Mouse (Mus musculus): ENCODE measurements around the gene Fbl. TPM values are rescaled to one million over a fixed set of nuclear protein-coding genes. Genes with fewer than 3 reads are reported as not detected.
A peak's percentile ranks its signal among the peaks of the same experiment; 100 is the strongest.
"Not testable (repeated sequence)": the region's sequence is repeated elsewhere in the genome, so short reads cannot be mapped to it uniquely, and the experiment has no call there.

The Fbl gene
- polyA plus RNA-seq (2012; rRNA removed), result 15.7 and 26.6 TPM in 2 replicates

DNA sequence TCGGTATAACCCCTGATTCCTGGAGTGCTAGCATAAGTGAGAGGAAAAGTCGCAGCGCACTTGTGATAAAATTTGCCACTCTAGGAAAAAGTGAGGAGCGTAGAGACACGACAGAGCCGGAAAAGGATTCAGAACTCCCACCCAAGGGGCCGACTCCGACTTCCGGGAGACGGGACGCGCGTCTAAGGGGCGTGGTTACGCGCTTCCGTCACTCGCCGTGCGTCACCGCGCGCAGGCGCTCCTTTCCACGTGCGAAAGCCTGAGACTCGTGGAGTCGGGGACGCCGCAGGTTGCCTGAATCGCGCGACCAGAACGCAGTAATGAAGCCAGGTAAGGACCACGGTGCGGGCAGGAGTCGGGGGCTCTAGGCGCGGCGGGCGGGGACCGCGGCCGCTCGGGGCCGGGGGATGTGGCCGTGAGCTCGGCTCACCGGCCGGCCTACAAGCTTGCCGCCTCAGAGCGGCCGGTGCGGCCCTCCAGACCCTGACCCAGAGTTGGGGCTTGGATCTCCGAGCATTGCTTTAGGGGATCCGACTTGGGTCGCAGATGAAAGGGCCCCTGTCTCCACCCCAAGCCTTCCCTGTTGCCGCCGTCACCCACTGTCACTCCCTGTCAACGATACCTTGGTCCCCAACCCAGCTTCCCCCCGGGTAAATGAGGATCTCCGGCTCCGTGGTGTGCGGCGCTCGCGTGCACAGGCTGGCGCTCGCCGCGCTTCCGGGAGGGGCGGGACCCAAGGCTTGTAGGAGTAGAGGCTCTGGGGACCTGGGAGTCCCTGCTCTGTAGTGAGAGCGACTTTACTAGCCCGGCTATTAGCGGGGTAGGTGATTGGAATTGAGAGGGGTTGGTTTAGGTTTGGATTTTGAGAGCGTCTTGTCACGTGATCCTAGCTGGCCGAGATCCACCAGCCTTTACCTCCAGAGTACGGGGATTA is at the start of gene Fbl:
Gene Fbl, plus strand, starts transcription at position 222 of the 934 bp plus-strand sequence.
- under 1% methylated on average over 80 of the region's 80 CpGs for WGBS
- Histone ChIP-seq H3K4me1 (ENCODE audit: control insufficient read depth, insufficient read depth, insufficient read length, low read length) (peaks cover 5% of the 10 kb centered on the region; the same call in 1 of the 2 replicates), H3K4me3 (ENCODE audit: low read depth, low read length) (peak within 1 kb of the TSS; percentile 89), H3K27me3 (ENCODE audit: control insufficient read depth, insufficient read depth, low read length) (no peaks in the 10 kb centered on the region), H3K36me3 (ENCODE audit: control insufficient read depth, insufficient read depth, low read length) (no peaks in the 10 kb centered on the region), H3K27ac (ENCODE audit: insufficient read depth, low read depth, low read length) (peak within 1 kb of the TSS; percentile 62)
- no peak for TF ChIP-seq CTCF (IDR thresholded peaks at IDR 0.05; ENCODE audit: extremely low read depth, insufficient read length, insufficient replicate concordance, low read depth, low read length)
- TF ChIP-seq POLR2A (IDR thresholded peaks at IDR 0.05; ENCODE audit: low read depth, low read length), result peak; percentile 69

- Histone ChIP-seq H3K36me3 (ENCODE audit: control insufficient read depth, insufficient read depth, low read length) (no peaks in the 10 kb centered on the region), H3K27me3 (ENCODE audit: control insufficient read depth, insufficient read depth, low read length) (no peaks in the 10 kb centered on the region), H3K4me1 (ENCODE audit: control insufficient read depth, insufficient read depth, insufficient read length, low read length) (no peaks in the 10 kb centered on the region), H3K27ac (ENCODE audit: insufficient read depth, low read depth, low read length) (no peak within 1 kb of the TSS), H3K4me3 (ENCODE audit: low read depth, low read length) (no peak within 1 kb of the TSS)
- TF ChIP-seq CTCF (IDR thresholded peaks at IDR 0.05; ENCODE audit: extremely low read depth, insufficient read length, insufficient replicate concordance, low read depth, low read length) (no peak), POLR2A (IDR thresholded peaks at IDR 0.05; ENCODE audit: low read depth, low read length) (no peak)
- 42% methylated on average over 5 of the region's 5 CpGs for WGBS
These were observed 40.3 kb upstream of the Fbl start, which contains the start of gene 9530053A07Rik for GRCm38 (mm10) chr7:28129166-28129565. 9530053A07Rik (plus strand) TSS chr7:28129466.

DNA sequence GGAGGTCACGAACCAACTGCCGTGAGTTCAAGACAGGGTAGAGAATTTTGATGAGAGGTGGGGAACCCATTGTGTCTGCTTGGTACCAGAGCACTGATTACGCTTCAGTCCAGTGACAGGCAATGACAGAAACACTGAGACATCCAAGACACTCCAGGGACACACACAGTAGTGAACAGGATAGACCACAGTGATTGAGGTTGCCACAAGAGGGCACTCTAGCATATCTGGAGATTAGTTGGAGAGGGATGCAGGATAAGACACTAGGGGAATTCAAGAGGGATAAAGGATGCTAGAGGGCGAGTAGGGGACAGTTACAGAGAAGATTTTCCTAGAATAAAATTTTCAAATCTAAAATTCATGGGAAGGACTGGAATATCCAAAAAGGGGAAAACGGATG is 31.9 kb upstream of the Fbl start:
- Histone ChIP-seq H3K36me3 (ENCODE audit: control insufficient read depth, insufficient read depth, low read length) (no peaks in the 10 kb centered on the region), H3K4me3 (ENCODE audit: low read depth, low read length) (no peak overlapping the region), H3K27ac (ENCODE audit: insufficient read depth, low read depth, low read length) (no peak overlapping the region), H3K27me3 (ENCODE audit: control insufficient read depth, insufficient read depth, low read length) (no peaks in the 10 kb centered on the region), H3K4me1 (ENCODE audit: control insufficient read depth, insufficient read depth, insufficient read length, low read length) (no peaks in the 10 kb centered on the region)
- WGBS, result 47% methylated on average over 5 of the region's 5 CpGs
- no peak for TF ChIP-seq POLR2A (IDR thresholded peaks at IDR 0.05; ENCODE audit: low read depth, low read length)

- H3K4me3 ChIP-seq (ENCODE audit: low read depth, low read length), result no peak overlapping the region
- 10% methylated on average over 3 of the region's 3 CpGs for WGBS
- H3K27ac ChIP-seq (ENCODE audit: insufficient read depth, low read depth, low read length), result no peak overlapping the region
- no peaks in the 10 kb centered on the region for H3K4me1 ChIP-seq (ENCODE audit: control insufficient read depth, insufficient read depth, insufficient read length, low read length)
- H3K36me3 ChIP-seq (ENCODE audit: control insufficient read depth, insufficient read depth, low read length), result no peaks in the 10 kb centered on the region
- no peaks in the 10 kb centered on the region for H3K27me3 ChIP-seq (ENCODE audit: control insufficient read depth, insufficient read depth, low read length)
- TF ChIP-seq CTCF (IDR thresholded peaks at IDR 0.05; ENCODE audit: extremely low read depth, insufficient read length, insufficient replicate concordance, low read depth, low read length) (peak; percentile 88; the same call in 1 of the 2 replicates), POLR2A (IDR thresholded peaks at IDR 0.05; ENCODE audit: low read depth, low read length) (no peak)
These were observed 21.2 kb upstream of the Fbl start for GRCm38 (mm10) chr7:28148263-28148662.

GRCm38 (mm10) chr7:28149841-28150240 is 19.7 kb upstream of the Fbl start:
- Histone ChIP-seq H3K36me3 (ENCODE audit: control insufficient read depth, insufficient read depth, low read length) (no peaks in the 10 kb centered on the region), H3K27ac (ENCODE audit: insufficient read depth, low read depth, low read length) (no peak overlapping the region), H3K27me3 (ENCODE audit: control insufficient read depth, insufficient read depth, low read length) (no peaks in the 10 kb centered on the region), H3K4me3 (ENCODE audit: low read depth, low read length) (no peak overlapping the region), H3K4me1 (ENCODE audit: control insufficient read depth, insufficient read depth, insufficient read length, low read length) (no peaks in the 10 kb centered on the region)
- TF ChIP-seq CTCF (IDR thresholded peaks at IDR 0.05; ENCODE audit: extremely low read depth, insufficient read length, insufficient replicate concordance, low read depth, low read length), result no peak
- no peak for TF ChIP-seq POLR2A (IDR thresholded peaks at IDR 0.05; ENCODE audit: low read depth, low read length)
- 71% methylated on average over 1 of the region's 1 CpGs for WGBS

- TF ChIP-seq CTCF (IDR thresholded peaks at IDR 0.05; ENCODE audit: extremely low read depth, insufficient read length, insufficient replicate concordance, low read depth, low read length) (peak; percentile 51; the same call in 1 of the 2 replicates), POLR2A (IDR thresholded peaks at IDR 0.05; ENCODE audit: low read depth, low read length) (no peak)
- Histone ChIP-seq H3K27me3 (ENCODE audit: control insufficient read depth, insufficient read depth, low read length) (no peaks in the 10 kb centered on the region), H3K4me3 (ENCODE audit: low read depth, low read length) (no peak overlapping the region), H3K36me3 (ENCODE audit: control insufficient read depth, insufficient read depth, low read length) (no peaks in the 10 kb centered on the region), H3K4me1 (ENCODE audit: control insufficient read depth, insufficient read depth, insufficient read length, low read length) (no peaks in the 10 kb centered on the region), H3K27ac (ENCODE audit: insufficient read depth, low read depth, low read length) (no peak overlapping the region)
- WGBS, result 18% methylated on average over 13 of the region's 13 CpGs
These were observed 17.8 kb upstream of the Fbl start for GRCm38 (mm10) chr7:28151584-28152221.

- 32% methylated on average over 5 of the region's 5 CpGs for WGBS
- not testable (repeated sequence) for H3K4me3 ChIP-seq (ENCODE audit: low read depth, low read length); H3K27ac ChIP-seq (ENCODE audit: insufficient read depth, low read depth, low read length); H3K36me3 ChIP-seq (ENCODE audit: control insufficient read depth, insufficient read depth, low read length); H3K27me3 ChIP-seq (ENCODE audit: control insufficient read depth, insufficient read depth, low read length); H3K4me1 ChIP-seq (ENCODE audit: control insufficient read depth, insufficient read depth, insufficient read length, low read length)
These were observed 15.9 kb upstream of the Fbl start for GRCm38 (mm10) chr7:28153595-28153994.

All from small intestine, adult 2 months (tissue).